Mouse (Mus musculus) ES-Bruce4 (cell line): ENCODE data around the gene Bdkrb2. TPM values are rescaled to one million over a fixed set of nuclear protein-coding genes. Genes with fewer than 3 reads are reported as not detected.

Source experiments
- H3K27ac ChIP-seq: 2 replicates; pipeline ENCODE4 v1.5.1; 2012; ENCODE audit warnings: low read length, inconsistent platforms; ENCODE audit not compliant: insufficient read depth
- H3K27me3 ChIP-seq: 2 replicates; pipeline ENCODE4 v1.6.1; 2012; ENCODE audit warnings: mild to moderate bottlenecking, low read length, inconsistent platforms; ENCODE audit not compliant: control insufficient read depth, poor library complexity, insufficient read depth, severe bottlenecking
- H3K36me3 ChIP-seq: 2 replicates; pipeline ENCODE4 v1.6.1; 2012; ENCODE audit warnings: inconsistent platforms, mild to moderate bottlenecking, low read length, moderate library complexity; ENCODE audit not compliant: control insufficient read depth, poor library complexity, insufficient read depth, severe bottlenecking
- H3K4me1 ChIP-seq: one replicate; pipeline ENCODE4 v1.8.1; 2011; ENCODE audit warnings: low read length; ENCODE audit not compliant: control insufficient read depth, insufficient read depth
- H3K4me3 ChIP-seq: 2 replicates; pipeline ENCODE4 v1.5.1; 2011; ENCODE audit warnings: low read depth, mild to moderate bottlenecking, low read length
- H3K9ac ChIP-seq: 2 replicates; pipeline ENCODE4 v1.6.1; 2012; ENCODE audit warnings: low read depth, mild to moderate bottlenecking, inconsistent platforms; ENCODE audit not compliant: poor library complexity, severe bottlenecking
- H3K9me3 ChIP-seq: replicated peaks from 2 replicates; pipeline ENCODE4 v1.6.1; 2012; ENCODE audit warnings: mild to moderate bottlenecking, low read length, inconsistent platforms; ENCODE audit not compliant: control insufficient read depth, poor library complexity, insufficient read depth, severe bottlenecking
- CTCF ChIP-seq: IDR thresholded peaks from one replicate; pipeline ENCODE4 v1.8.1; 2011; ENCODE audit warnings: low read depth, low read length
- EP300 ChIP-seq: IDR thresholded peaks from 2 replicates; pipeline ENCODE4 v1.6.1; 2011; ENCODE audit warnings: low read depth, low read length; ENCODE audit not compliant: insufficient read depth
- POLR2A ChIP-seq: IDR thresholded peaks from one replicate; pipeline ENCODE4 v1.8.1; 2011; ENCODE audit warnings: low read length; ENCODE audit not compliant: insufficient read depth
- polyA plus RNA-seq: library from polyadenylated mRNA; stranded (reverse); fragments of >200 nt; gene quantifications from 2 replicates; pipeline ENCODE4 v1.2.4, GENCODE M21; 2011; ENCODE audit warnings: low read depth; ENCODE audit not compliant: missing spikeins, insufficient read depth, insufficient read length

The Bdkrb2 gene
- polyA plus RNA-seq, 1 experiment: 1.2 TPM

GRCm38 (mm10) chr12:105636551-105636950 is 73.5 kb downstream of the Bdkrb2 start:
- TF ChIP-seq CTCF (no peak), EP300 (no peak), POLR2A (no peak)
- H3K4me3 ChIP-seq: no peak overlapping the region
- no peaks in the 10 kb centered on the region for H3K4me1 ChIP-seq
- no peak overlapping the region for H3K9ac ChIP-seq
- no peak overlapping the region for H3K27ac ChIP-seq
- no peaks in the 10 kb centered on the region for H3K27me3 ChIP-seq
- peaks cover 54% of the 10 kb centered on the region for H3K36me3 ChIP-seq
- no peaks in the 10 kb centered on the region for H3K9me3 ChIP-seq

- peaks cover 57% of the 10 kb centered on the region for H3K36me3 ChIP-seq
- H3K9ac ChIP-seq: no peak overlapping the region
- H3K4me1 ChIP-seq: no peaks in the 10 kb centered on the region
- no peaks in the 10 kb centered on the region for H3K27me3 ChIP-seq
- no peaks in the 10 kb centered on the region for H3K9me3 ChIP-seq
- no peak overlapping the region for H3K4me3 ChIP-seq
- peak; percentile 13 for TF ChIP-seq CTCF
- TF ChIP-seq POLR2A: no peak
- no peak for TF ChIP-seq EP300
- no peak overlapping the region for H3K27ac ChIP-seq
These were observed 74.5 kb downstream of the Bdkrb2 start for GRCm38 (mm10) chr12:105637554-105637953.

- peaks cover 65% of the 10 kb centered on the region for H3K36me3 ChIP-seq
- H3K9ac ChIP-seq: no peak overlapping the region
- no peaks in the 10 kb centered on the region for H3K9me3 ChIP-seq
- H3K27ac ChIP-seq: no peak overlapping the region
- no peaks in the 10 kb centered on the region for H3K4me1 ChIP-seq
- no peaks in the 10 kb centered on the region for H3K27me3 ChIP-seq
- H3K4me3 ChIP-seq: no peak overlapping the region
- TF ChIP-seq POLR2A (no peak), EP300 (no peak), CTCF (no peak)
These were observed 79.8 kb downstream of the Bdkrb2 start for GRCm38 (mm10) chr12:105642770-105643321.

Other genes with a start within 250 kb of the Bdkrb2 start
- gene Tunar, start 229.4 kb upstream of the Bdkrb2 start, polyA plus RNA-seq: 1.5 and 1.8 TPM in 2 replicates
- 1.1 TPM in 2 replicates for gene D430019H16Rik, start 109.4 kb upstream of the Bdkrb2 start, polyA plus RNA-seq
- gene Bdkrb1, start 39.9 kb downstream of the Bdkrb2 start, polyA plus RNA-seq: not detected in 2 replicates
- 8.1 and 9.2 TPM in 2 replicates for gene Gskip, start 121.6 kb downstream of the Bdkrb2 start, polyA plus RNA-seq
- 27.4 and 29.9 TPM in 2 replicates for gene Atg2b, start 122.0 kb downstream of the Bdkrb2 start, polyA plus RNA-seq
- gene Ak7, start 142.8 kb downstream of the Bdkrb2 start, polyA plus RNA-seq: 0.73 and 0.75 TPM in 2 replicates
- gene Papola, start 221.5 kb downstream of the Bdkrb2 start, polyA plus RNA-seq: 229 and 251 TPM in 2 replicates